Mouse (Mus musculus) limb, embryonic 11.5 days (tissue): Measurements from ENCODE around the gene Mcf2l. TPM values are rescaled to one million over a fixed set of nuclear protein-coding genes. Genes with fewer than 3 reads are reported as not detected.

ENCODE experiments used
- ATAC-seq: fragments of 200-750 bp; cut with Nextera tagmentation; 2 replicates; pipeline ENCODE4 v1.8.0; 2017; ENCODE audit warnings: low read depth; ENCODE audit not compliant: insufficient number of reproducible peaks, low FRiP score, low TSS enrichment
- DNase-seq: peaks from one replicate; pipeline ENCODE4 v3.0.0-alpha.2; 2015; ENCODE audit warnings: low spot score
- H3K27ac ChIP-seq: fragments of 300-500 bp; sonication (generic); replicated peaks from 2 replicates; pipeline ENCODE4 v1.5.1; 2014; ENCODE audit warnings: low read depth, mild to moderate bottlenecking, low read length
- H3K27me3 ChIP-seq: fragments of 300-500 bp; sonication (generic); 2 replicates; pipeline ENCODE4 v1.6.1; 2014; ENCODE audit warnings: mild to moderate bottlenecking, low read length, mixed read lengths; ENCODE audit not compliant: control insufficient read depth, insufficient read depth
- H3K36me3 ChIP-seq: fragments of 300-500 bp; sonication (generic); 2 replicates; pipeline ENCODE4 v1.6.1; 2014; ENCODE audit warnings: mild to moderate bottlenecking, low read length, moderate library complexity, mixed read lengths; ENCODE audit not compliant: control insufficient read depth, insufficient read depth
- H3K4me1 ChIP-seq: fragments of 300-500 bp; sonication (generic); 2 replicates; pipeline ENCODE4 v1.6.1; 2014; ENCODE audit warnings: low read length, mixed read lengths; ENCODE audit not compliant: control insufficient read depth, insufficient read depth
- H3K4me2 ChIP-seq: fragments of 300-500 bp; sonication (generic); 2 replicates; pipeline ENCODE4 v1.6.1; 2014; ENCODE audit warnings: low read depth, mild to moderate bottlenecking, moderate library complexity; ENCODE audit not compliant: severe bottlenecking
- H3K4me3 ChIP-seq: fragments of 300-500 bp; sonication (generic); 2 replicates; pipeline ENCODE4 v1.5.1; 2014; ENCODE audit warnings: low read depth, low read length
- H3K9ac ChIP-seq: fragments of 300-500 bp; sonication (generic); 2 replicates; pipeline ENCODE4 v1.6.1; 2014; ENCODE audit warnings: mild to moderate bottlenecking, low read length
- H3K9me3 ChIP-seq: fragments of 300-500 bp; sonication (generic); 2 replicates; pipeline ENCODE4 v1.6.1; 2016; ENCODE audit warnings: low read length; ENCODE audit not compliant: control insufficient read depth
- WGBS: fragments of 180-500 bp; shearing (Covaris S2); extraction: QIAGEN DNeasy Blood & Tissue Kit; methylation state at CpG from one replicate; pipeline ENCODE4 v1.1.7; 2014; 5-methylcytosine and 5-hydroxymethylcytosine counted together
- microRNA-seq: library from miRNA; unstranded; fragments of <30 nt; microRNA quantifications from one replicate; pipeline ENCODE4, GENCODE M21; 2016
- polyA plus RNA-seq: library from polyadenylated mRNA; unstranded; fragments of >200 nt; fragmentation: Nextera tagmentation; extraction: Ambion mirVana; gene quantifications from 2 replicates; pipeline ENCODE4 v1.2.1, GENCODE M21; 2014

Gene Mcf2l
- polyA plus RNA-seq, 1 experiment from 2014 or later, result 9.4 TPM

DNA sequence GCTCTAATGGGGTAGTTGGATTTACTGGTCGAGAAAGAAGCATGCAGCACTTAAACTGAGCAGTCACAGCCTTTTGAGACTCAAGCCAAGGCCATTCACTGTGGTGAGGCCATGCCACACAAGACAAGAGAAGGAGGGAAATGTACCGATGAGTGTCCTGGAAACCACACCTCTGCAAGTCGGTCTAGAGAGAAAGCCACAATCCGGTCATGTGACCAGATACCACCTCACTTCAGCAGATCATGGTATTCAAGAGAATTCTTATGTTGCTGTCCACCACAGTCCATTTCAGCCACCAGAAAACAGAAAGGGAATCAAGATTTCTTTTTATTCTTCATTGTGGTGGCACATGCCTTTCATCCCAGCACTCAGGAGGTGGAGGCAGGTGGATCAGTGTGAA lies 167.9 kb downstream of the Mcf2l start:
- no peak overlapping the region for H3K4me3 ChIP-seq
- DNase-seq (no peak), ATAC-seq (no peak)
- 85% methylated on average over 4 of the region's 4 CpGs for WGBS
- no peaks in the 10 kb centered on the region for H3K9me3 ChIP-seq
- H3K4me2 ChIP-seq, result no peak overlapping the region
- H3K9ac ChIP-seq, result no peak overlapping the region
- peaks cover 2% of the 10 kb centered on the region; the same call in 1 of the 2 replicates for H3K36me3 ChIP-seq
- H3K4me1 ChIP-seq, result 0 out of 2 replicates have a peak, but pooled peaks cover 3% of the 10 kb centered on the region
- no peak overlapping the region for H3K27ac ChIP-seq
- H3K27me3 ChIP-seq, result no peaks in the 10 kb centered on the region

DNA sequence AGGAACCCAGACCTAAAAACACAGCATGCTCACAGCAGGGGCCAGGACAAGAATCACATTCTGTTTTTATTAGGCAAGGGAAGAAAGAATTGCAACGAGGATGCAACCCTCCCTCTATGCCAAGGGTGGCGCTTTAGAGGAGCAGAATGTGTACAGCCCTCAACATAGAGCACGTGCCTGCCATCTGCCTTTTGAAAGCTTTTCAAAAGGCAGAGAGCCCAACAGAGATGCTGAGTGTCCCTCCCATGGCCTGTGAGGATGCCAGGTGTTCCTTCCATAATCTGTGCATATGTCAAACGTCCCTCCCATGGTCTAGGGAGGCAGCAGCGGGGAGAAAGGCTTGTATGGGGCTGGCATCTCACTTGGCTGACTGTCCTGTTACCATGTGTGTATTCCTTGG lies 174.0 kb downstream of the Mcf2l start:
- no peaks in the 10 kb centered on the region for H3K9me3 ChIP-seq
- H3K27me3 ChIP-seq, result no peaks in the 10 kb centered on the region
- 63% methylated on average over 5 of the region's 5 CpGs for WGBS
- no peak overlapping the region for H3K9ac ChIP-seq
- H3K4me1 ChIP-seq, result no peaks in the 10 kb centered on the region
- H3K36me3 ChIP-seq, result peaks cover 2% of the 10 kb centered on the region; the same call in 1 of the 2 replicates
- H3K27ac ChIP-seq, result no peak overlapping the region
- no peak overlapping the region for H3K4me3 ChIP-seq
- H3K4me2 ChIP-seq, result no peak overlapping the region
- no peak for DNase-seq
- ATAC-seq, result no peak

DNA sequence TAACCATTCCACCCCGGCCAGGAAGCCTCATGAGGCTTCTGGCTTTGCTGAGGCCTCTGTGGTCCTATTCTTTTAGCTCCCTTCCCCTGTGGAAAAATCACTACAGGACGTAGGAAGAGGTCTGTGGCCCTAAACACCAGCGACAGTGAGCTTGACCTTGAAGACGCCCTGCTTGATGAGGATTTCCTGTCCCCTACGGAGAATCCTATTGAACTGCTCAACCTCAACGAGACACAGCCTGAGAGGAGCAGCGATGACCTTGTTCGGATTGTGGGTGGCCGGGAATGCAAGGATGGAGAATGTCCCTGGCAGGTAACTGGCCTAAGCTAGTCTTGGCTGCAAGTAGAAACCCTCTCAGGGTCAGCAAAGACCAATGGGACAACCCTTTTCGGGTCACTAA lies 176.9 kb downstream of the Mcf2l start:
- no peak for ATAC-seq
- 86% methylated on average over 10 of the region's 10 CpGs for WGBS
- Histone ChIP-seq H3K27ac (no peak overlapping the region), H3K9me3 (no peaks in the 10 kb centered on the region), H3K4me1 (no peaks in the 10 kb centered on the region), H3K36me3 (peaks cover 2% of the 10 kb centered on the region; the same call in 1 of the 2 replicates), H3K4me3 (no peak overlapping the region), H3K27me3 (no peaks in the 10 kb centered on the region), H3K4me2 (no peak overlapping the region), H3K9ac (no peak overlapping the region)
- no peak for DNase-seq

DNA sequence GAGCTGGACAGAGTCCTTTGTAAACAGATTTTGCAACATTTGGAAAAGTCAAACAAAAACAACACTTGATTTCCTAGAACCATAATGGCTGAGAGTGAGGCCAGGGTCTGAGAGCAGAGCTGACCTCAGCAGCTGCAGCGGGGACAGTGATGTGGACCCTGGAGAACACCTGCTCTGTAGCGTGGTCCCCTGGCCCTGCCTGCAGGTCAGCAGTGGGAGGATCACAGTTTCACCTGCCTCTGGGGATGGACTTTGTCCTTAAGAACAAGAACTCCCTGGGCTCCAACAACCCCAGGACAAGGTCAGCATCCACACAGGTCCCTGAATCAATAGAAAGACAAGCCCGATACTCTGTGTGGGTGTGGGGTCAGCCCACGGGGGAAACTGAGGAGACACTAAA lies 183.7 kb downstream of the Mcf2l start:
- Histone ChIP-seq H3K27me3 (no peaks in the 10 kb centered on the region), H3K27ac (no peak overlapping the region), H3K9me3 (no peaks in the 10 kb centered on the region), H3K36me3 (no peaks in the 10 kb centered on the region), H3K4me3 (no peak overlapping the region), H3K9ac (no peak overlapping the region), H3K4me1 (no peaks in the 10 kb centered on the region), H3K4me2 (no peak overlapping the region)
- DNase-seq (no peak), ATAC-seq (no peak)
- WGBS, result 82% methylated on average over 4 of the region's 4 CpGs

DNA sequence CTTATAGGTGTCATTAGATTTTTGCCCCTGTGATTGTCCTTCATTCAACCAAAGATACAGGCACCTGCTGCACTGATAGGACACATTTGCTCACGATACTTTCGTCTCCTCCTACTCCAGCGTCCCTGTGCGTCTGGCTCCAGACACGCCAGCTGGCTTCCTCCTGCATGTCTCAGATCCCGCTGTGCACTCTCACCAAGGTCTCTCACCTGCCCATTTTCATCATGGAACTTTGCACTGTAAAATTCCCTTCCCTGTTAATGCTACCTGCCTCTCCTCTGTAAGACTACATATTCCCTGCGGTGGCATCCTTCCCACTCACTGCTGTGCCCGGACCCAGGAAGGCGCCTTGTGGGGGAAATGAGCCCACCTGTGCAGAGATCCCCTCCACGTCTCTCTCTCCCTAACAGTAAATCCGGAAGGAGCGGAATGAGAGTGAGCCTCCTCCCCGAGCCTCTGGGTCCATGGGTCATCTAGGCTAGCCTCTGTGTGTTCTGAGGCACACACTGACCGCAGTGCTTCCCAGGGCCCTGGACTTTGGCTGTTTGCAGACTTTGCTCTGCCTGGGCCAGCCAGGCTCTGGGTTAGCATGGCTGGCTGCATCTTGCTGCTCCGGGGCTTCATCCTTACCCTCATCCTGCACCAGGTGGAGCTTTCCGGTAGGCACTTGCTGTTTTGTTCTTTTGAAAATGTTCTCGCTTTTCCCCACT lies 187.0 kb downstream of the Mcf2l start, which contains the start of gene Proz:
Proz (plus strand) TSS at position 474 of the 710 bp plus-strand sequence.
- Histone ChIP-seq H3K4me2 (no peak within 1 kb of the TSS), H3K4me3 (no peak within 1 kb of the TSS), H3K9ac (no peak within 1 kb of the TSS), H3K9me3 (no peaks in the 10 kb centered on the region), H3K4me1 (no peaks in the 10 kb centered on the region), H3K27ac (no peak within 1 kb of the TSS), H3K36me3 (no peaks in the 10 kb centered on the region), H3K27me3 (no peaks in the 10 kb centered on the region)
- DNase-seq, result no peak
- ATAC-seq, result no peak
- WGBS, result 77% methylated on average over 17 of the region's 17 CpGs

DNA sequence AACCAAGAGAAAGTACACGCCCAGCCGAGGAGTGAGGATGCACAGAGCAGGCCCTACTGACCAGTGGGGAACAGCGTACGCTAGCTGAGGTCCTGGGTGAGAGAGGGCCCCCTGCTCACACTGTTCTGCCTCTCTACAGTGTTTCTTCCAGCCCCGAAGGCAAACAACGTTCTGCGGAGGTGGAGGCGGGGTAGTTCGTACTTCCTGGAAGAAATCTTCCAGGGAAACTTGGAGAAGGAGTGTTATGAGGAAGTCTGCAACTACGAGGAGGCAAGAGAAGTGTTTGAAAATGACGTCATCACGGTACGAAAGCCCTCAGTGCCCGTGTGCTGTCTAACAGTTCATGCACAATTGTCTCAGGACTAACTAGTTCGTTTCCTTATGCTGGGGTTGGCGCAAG lies 189.5 kb downstream of the Mcf2l start:
- no peaks in the 10 kb centered on the region for H3K27me3 ChIP-seq
- H3K36me3 ChIP-seq, result no peaks in the 10 kb centered on the region
- no peak for DNase-seq
- ATAC-seq, result no peak
- H3K27ac ChIP-seq, result no peak overlapping the region
- no peaks in the 10 kb centered on the region for H3K9me3 ChIP-seq
- no peak overlapping the region for H3K4me2 ChIP-seq
- H3K4me1 ChIP-seq, result no peaks in the 10 kb centered on the region
- H3K9ac ChIP-seq, result no peak overlapping the region
- no peak overlapping the region for H3K4me3 ChIP-seq
- WGBS, result 86% methylated on average over 16 of the region's 16 CpGs

Small RNA genes within 50 kb of the gene (microRNA-seq; reads per million reads assigned to microRNA genes)
- 0.92 reads per million for gene Gm38671

Other genes starting within 250 kb of the Mcf2l start
- gene Tubgcp3, start 201.6 kb upstream of the Mcf2l start, polyA plus RNA-seq, result 54.3 and 57.1 TPM in 2 replicates
- gene Atp11a, start 116.8 kb upstream of the Mcf2l start, polyA plus RNA-seq, result 11.6 and 11.8 TPM in 2 replicates
- gene F7, start 152.2 kb downstream of the Mcf2l start, polyA plus RNA-seq, result not detected in 2 replicates
- 0.67 and 1.1 TPM in 2 replicates for gene F10, start 163.5 kb downstream of the Mcf2l start, polyA plus RNA-seq
- gene Proz, start 187.1 kb downstream of the Mcf2l start, polyA plus RNA-seq, result 0.16 and 0.24 TPM in 2 replicates
- 55.7 and 57.4 TPM in 2 replicates for gene Pcid2, start 231.7 kb downstream of the Mcf2l start, polyA plus RNA-seq
- gene Cul4a, start 231.8 kb downstream of the Mcf2l start, polyA plus RNA-seq, result 107 and 108 TPM in 2 replicates